Mouse (Mus musculus): ENCODE data around the gene Cldn34c1.
"Not testable (repeated sequence)": the region's sequence is repeated elsewhere in the genome, so short reads cannot be mapped to it uniquely, and the experiment has no call there.

The Cldn34c1 gene

DNA sequence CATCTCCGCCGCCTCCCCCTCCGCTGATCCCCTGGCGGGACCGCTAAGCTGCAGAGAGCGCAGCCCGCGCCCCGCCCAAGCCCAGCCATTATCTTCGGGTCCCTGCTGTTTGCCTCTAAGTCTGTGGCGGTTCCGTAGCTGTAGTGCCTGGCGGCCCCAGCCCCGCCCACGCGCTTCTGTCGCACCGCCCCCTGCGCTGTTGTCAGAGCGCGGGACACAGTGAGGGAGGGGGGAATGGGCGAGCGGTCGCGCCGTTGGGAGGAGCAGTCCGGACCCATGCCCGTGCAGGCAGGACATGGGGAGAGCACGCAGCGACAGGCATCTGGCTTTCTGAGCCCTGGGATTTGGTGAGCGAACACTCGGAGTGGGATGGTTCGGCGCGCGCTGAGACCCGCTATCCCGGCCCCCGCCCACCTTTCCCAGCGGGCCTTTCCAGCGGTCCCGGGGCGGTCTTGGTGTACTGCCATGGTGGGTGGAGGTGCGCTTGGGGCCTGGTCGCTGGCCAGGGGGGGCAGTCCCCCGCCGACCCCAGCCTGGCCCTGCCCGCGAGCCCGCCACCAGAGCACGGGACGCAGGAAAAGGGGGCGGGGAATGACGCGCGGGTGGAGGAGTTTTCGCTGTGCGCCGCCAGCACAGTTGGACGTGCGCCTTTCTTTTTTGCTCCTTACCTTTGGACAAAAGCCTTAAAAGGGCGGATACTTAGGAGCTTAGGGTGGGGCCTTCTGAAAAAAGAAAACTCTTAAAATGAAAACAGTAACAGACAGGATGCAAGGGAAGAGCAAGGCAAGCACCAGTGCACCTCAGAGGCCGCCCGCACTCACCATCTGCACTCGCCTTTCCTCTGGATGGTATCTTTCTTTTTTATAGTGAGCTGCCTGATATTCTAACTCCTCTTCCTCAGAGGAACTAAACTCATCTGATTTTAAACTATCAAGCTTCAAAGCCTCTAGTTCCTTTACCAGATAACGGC, at the start of gene Cldn34c1:
Gene Cldn34c1 (plus strand): TSS at position 205 of the 970 bp plus-strand sequence.
- peak; percentile 80 for DNase-seq (ENCODE audit: low read depth, low spot score)

- DNase-seq (ENCODE audit: low read depth, low spot score): no peak
Measured at GRCm38 (mm10) chrX:123087441-123087840, 15.9 kb upstream of the Cldn34c1 start.

DNA sequence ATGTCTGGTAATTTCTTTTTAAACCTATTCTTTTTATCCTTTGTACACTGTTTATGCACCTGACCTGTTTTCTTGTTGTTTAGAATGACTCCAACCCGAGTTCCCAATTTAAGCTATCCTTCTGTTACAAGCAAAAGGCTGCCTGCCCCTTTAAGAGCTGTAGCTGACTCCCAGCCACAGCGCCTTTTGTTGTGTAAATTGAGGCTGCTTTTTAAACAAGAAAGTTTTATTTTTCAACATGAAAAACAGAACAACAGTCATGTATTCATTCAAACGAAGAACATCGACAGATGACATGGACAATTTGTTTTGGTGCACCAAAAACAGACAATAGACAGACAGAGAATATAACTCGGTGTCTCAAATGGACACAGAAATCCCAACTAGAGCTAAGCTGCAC, 489 bp upstream of the Cldn34c1 start:
- peak; percentile 52 for DNase-seq (ENCODE audit: low read depth, low spot score)

- not testable (repeated sequence) for DNase-seq (ENCODE audit: low read depth, low spot score)
Measured at GRCm38 (mm10) chrX:123104692-123105091, 1.4 kb downstream of the Cldn34c1 start.

DNA sequence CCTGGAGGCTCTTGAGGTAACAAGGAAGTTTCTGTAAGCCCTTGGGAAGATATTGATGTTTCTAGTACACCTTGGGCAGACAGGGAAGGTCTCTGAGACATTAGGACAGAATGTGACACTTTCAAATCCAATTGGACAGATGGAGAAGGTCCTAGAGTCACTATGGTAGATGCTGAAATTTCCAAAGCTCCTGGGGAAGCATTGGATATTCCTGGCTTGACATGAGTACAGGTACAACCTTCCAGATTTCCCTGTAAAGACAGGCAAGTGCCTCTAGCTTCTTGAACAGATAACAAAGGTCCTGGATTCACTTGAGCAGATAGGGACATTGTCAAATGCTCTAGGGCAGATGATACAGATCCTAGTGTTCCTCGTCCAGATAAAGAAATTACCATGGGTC, 119.1 kb downstream of the Cldn34c1 start, which contains the start of gene Srsx:
Gene Srsx (minus strand): TSS at position 101 of the 400 bp plus-strand sequence.
- not testable (repeated sequence) for DNase-seq (ENCODE audit: low read depth, low spot score)
